ENCODE assay signal across 14 mouse cellular contexts in the genomic region with DNA sequence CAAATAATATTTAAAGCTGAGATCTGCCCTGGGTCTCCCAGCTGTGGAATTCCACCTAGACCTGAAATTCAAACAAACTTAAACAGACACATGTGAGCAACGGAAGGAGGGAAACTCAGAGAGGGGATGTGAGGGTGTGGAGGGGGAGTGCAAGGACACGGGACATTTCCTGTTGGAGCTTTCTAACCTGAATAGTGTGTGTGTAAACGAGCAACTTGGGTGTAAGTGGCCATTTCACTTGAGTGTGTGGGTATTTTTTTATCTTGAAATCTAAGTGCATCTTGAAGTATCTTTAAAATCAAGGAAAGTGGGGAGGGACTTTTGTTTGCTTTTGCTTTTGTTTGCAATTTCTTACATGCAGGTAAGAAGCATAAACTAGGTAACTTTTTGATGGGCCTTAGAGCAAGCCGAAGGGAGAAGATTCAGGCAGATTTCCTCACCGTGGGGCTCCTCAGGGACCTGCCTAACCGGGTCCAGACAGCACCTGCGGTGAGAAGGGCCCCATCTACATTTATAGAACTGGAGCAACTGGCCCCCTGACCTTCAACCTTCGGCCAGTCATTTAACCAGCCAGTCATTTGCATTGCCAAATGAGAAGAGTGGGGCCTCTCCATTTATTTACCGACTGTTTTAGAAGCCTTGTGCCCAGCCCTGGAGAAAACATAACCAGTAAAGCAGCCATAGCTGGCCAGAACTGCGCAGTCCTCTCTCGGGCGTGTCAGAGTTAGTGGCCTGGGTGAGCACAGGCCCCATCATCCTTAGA. TPM values are rescaled to one million over a fixed set of nuclear protein-coding genes. Genes with fewer than 3 reads are reported as not detected.
DNase-seq lines count a peak whose midpoint lies in the region; ATAC-seq lines count a peak whose summit lies in the region.
"Had no signal": no experiment of that assay in that cellular context is flagged by ENCODE, and none has a peak within 500 bp of the region (broad histone marks: within the 10 kb centered on the region; RNA-seq: fewer than 3 reads in every experiment).

No protein-coding gene starts in this region.

- WGBS in lung, embryonic 15.5 days, result 43% methylated on average over 12 of the region's 12 CpGs
- WGBS in intestine, embryonic 16.5 days, result 40% methylated on average over 12 of the region's 12 CpGs
- WGBS in stomach, embryonic 16.5 days, result 46% methylated on average over 12 of the region's 12 CpGs
- WGBS in heart, embryonic 12.5 days, result 67% methylated on average over 12 of the region's 12 CpGs

- no peak for DNase-seq in lung, postnatal 14 days
- DNase-seq in kidney, postnatal 14 days, result peak; percentile 37
- no peak for DNase-seq in adrenal gland, adult 8-10 months
- no peak for DNase-seq in right cerebral cortex, adult 18-20 months
- DNase-seq: adrenal gland, postnatal 10 days; cerebellum, adult 8-10 months; thymus, adult 2 months had no signal

- H3K4me2 ChIP-seq in lung, embryonic 15.5 days, result no peak overlapping the region
- peak overlapping the region; percentile 46 for H3K4me2 ChIP-seq in intestine, embryonic 16.5 days (ENCODE audit: low read depth, low read length)
- H3K4me2 ChIP-seq in stomach, embryonic 16.5 days (ENCODE audit: low read depth, low read length), result no peak overlapping the region
- no peak overlapping the region for H3K4me2 ChIP-seq in heart, embryonic 12.5 days
- H3K4me2 ChIP-seq: embryonic facial prominence, embryonic 13.5 days; neural tube, embryonic 12.5 days had no signal

- no peaks in the 10 kb centered on the region for H3K27me3 ChIP-seq in lung, embryonic 15.5 days
- no peaks in the 10 kb centered on the region for H3K27me3 ChIP-seq in intestine, embryonic 16.5 days (replicated peaks; ENCODE audit: control insufficient read depth, insufficient read depth, low read length)
- H3K27me3 ChIP-seq in stomach, embryonic 16.5 days (ENCODE audit: control insufficient read depth, insufficient read depth, low read length), result no peaks in the 10 kb centered on the region
- H3K27me3 ChIP-seq in heart, embryonic 12.5 days (replicated peaks), result no peaks in the 10 kb centered on the region
- H3K27me3 ChIP-seq: embryonic facial prominence, embryonic 13.5 days; neural tube, embryonic 12.5 days had no signal

- no peak overlapping the region for H3K9ac ChIP-seq in lung, embryonic 15.5 days
- peak overlapping the region; percentile 36; the same call in 1 of the 2 replicates for H3K9ac ChIP-seq in intestine, embryonic 16.5 days (ENCODE audit: low read depth, low read length)
- H3K9ac ChIP-seq in stomach, embryonic 16.5 days (ENCODE audit: low read length), result peak overlapping the region; percentile 34; the same call in 1 of the 2 replicates
- H3K9ac ChIP-seq in heart, embryonic 12.5 days, result no peak overlapping the region
- H3K9ac ChIP-seq: embryonic facial prominence, embryonic 13.5 days; neural tube, embryonic 12.5 days had no signal

- H3K36me3 ChIP-seq in lung, embryonic 15.5 days, result no peaks in the 10 kb centered on the region
- no peaks in the 10 kb centered on the region for H3K36me3 ChIP-seq in intestine, embryonic 16.5 days (ENCODE audit: control insufficient read depth, insufficient read depth, low read length)
- H3K36me3 ChIP-seq in stomach, embryonic 16.5 days (ENCODE audit: control insufficient read depth, insufficient read depth, low read length), result peaks cover 6% of the 10 kb centered on the region; the same call in 1 of the 2 replicates
- H3K36me3 ChIP-seq in heart, embryonic 12.5 days, result peaks cover 16% of the 10 kb centered on the region

- no peak overlapping the region for H3K4me3 ChIP-seq in lung, embryonic 15.5 days
- H3K4me3 ChIP-seq in intestine, embryonic 16.5 days (ENCODE audit: low read length), result peak overlapping the region; percentile 28
- no peak overlapping the region for H3K4me3 ChIP-seq in stomach, embryonic 16.5 days (replicated peaks; ENCODE audit: low read length)
- H3K4me3 ChIP-seq in heart, embryonic 12.5 days, result no peak overlapping the region
- H3K4me3 ChIP-seq: embryonic facial prominence, embryonic 13.5 days; hindbrain, embryonic 10.5 days; neural tube, embryonic 12.5 days had no signal

- no peaks in the 10 kb centered on the region for H3K9me3 ChIP-seq in lung, embryonic 15.5 days
- H3K9me3 ChIP-seq in intestine, embryonic 16.5 days (ENCODE audit: control insufficient read depth, low read length), result no peaks in the 10 kb centered on the region
- no peaks in the 10 kb centered on the region for H3K9me3 ChIP-seq in stomach, embryonic 16.5 days (replicated peaks; ENCODE audit: control insufficient read depth, low read length)
- H3K9me3 ChIP-seq in heart, embryonic 12.5 days (replicated peaks), result no peaks in the 10 kb centered on the region
- H3K9me3 ChIP-seq: embryonic facial prominence, embryonic 13.5 days; hindbrain, embryonic 10.5 days; neural tube, embryonic 12.5 days had no signal

- peaks cover 33% of the 10 kb centered on the region for H3K4me1 ChIP-seq in lung, embryonic 15.5 days
- peaks cover 13% of the 10 kb centered on the region for H3K4me1 ChIP-seq in intestine, embryonic 16.5 days (ENCODE audit: control insufficient read depth, insufficient read depth, low read length)
- peaks cover 19% of the 10 kb centered on the region for H3K4me1 ChIP-seq in stomach, embryonic 16.5 days (ENCODE audit: control insufficient read depth, insufficient read depth, low read length)
- H3K4me1 ChIP-seq in heart, embryonic 12.5 days (replicated peaks), result peaks cover 25% of the 10 kb centered on the region
- H3K4me1 ChIP-seq: neural tube, embryonic 12.5 days had no signal

- no peak for ATAC-seq in lung, embryonic 15.5 days (ENCODE audit: borderline replicate concordance, extremely low read depth, low FRiP score, low TSS enrichment)
- peak; percentile 45 for ATAC-seq in intestine, embryonic 16.5 days
- no peak for ATAC-seq in stomach, embryonic 16.5 days (ENCODE audit: insufficient read depth, low FRiP score)
- ATAC-seq in heart, embryonic 12.5 days (ENCODE audit: insufficient number of reproducible peaks, low FRiP score), result no peak

- H3K27ac ChIP-seq in lung, embryonic 15.5 days, result peak overlapping the region; percentile 56
- H3K27ac ChIP-seq in intestine, embryonic 16.5 days (ENCODE audit: low read length), result peak overlapping the region; percentile 76
- H3K27ac ChIP-seq in stomach, embryonic 16.5 days (ENCODE audit: low read length), result peak overlapping the region; percentile 68
- H3K27ac ChIP-seq in heart, embryonic 12.5 days (ENCODE audit: poor library complexity, severe bottlenecking), result no peak overlapping the region
- H3K27ac ChIP-seq: embryonic facial prominence, embryonic 13.5 days; hindbrain, embryonic 10.5 days; neural tube, embryonic 12.5 days had no signal

RNA-seq across cellular contexts. Expression of gene Ppp2r1b, which starts 2.7 kb away (rescaled TPM):
- polyA plus RNA-seq in lung, embryonic 15.5 days (2015; fragmentation: Nextera tagmentation; extraction: Ambion mirVana), result 62.1 and 66.1 TPM in 2 replicates
- polyA plus RNA-seq in intestine, embryonic 16.5 days (2015; fragmentation: Nextera tagmentation; extraction: Ambion mirVana), result 58.5 and 63.9 TPM in 2 replicates
- 79.3 and 87.5 TPM in 2 replicates for polyA plus RNA-seq in stomach, embryonic 16.5 days (2015; fragmentation: Nextera tagmentation; extraction: Ambion mirVana)
- 10 to 100 TPM; 32.9 to 46.7 (median 43.7) TPM for total RNA-seq in adrenal gland, adult 8-10 months (2022)
- 61.1 and 62.1 TPM in 2 replicates for polyA plus RNA-seq in heart, embryonic 12.5 days (2016; fragmentation: Nextera tagmentation; extraction: Ambion mirVana)

Comparison
In these comparisons a context has a peak if more than half of its experiments do, and no peak if none do; other contexts are left out.
1. H3K9ac ChIP-seq: peak in intestine, embryonic 16.5 days (single experiment) and stomach, embryonic 16.5 days (single experiment); none in lung, embryonic 15.5 days (single experiment) and heart, embryonic 12.5 days (single experiment).